Mouse (Mus musculus) ovary, postnatal 10 days (tissue): ENCODE data around the gene Gpr179.
"Not testable (repeated sequence)": the region's sequence is repeated elsewhere in the genome, so short reads cannot be mapped to it uniquely, and the experiment has no call there.

Source experiments
- DNase-seq: peaks from one replicate; pipeline ENCODE4 v3.0.0; 2022; ENCODE audit warnings: low spot score

Gpr179 gene

GRCm38 (mm10) chr11:97321197-97321596, 30.7 kb downstream of the Gpr179 start:
- DNase-seq: no peak

- peak; percentile 95 for DNase-seq
Observed at GRCm38 (mm10) chr11:97315504-97316503, 36.1 kb downstream of the Gpr179 start, which contains the start of gene Mrpl45. Gene Mrpl45 (plus strand): TSS chr11:97315716.

GRCm38 (mm10) chr11:97314751-97315503, 37.0 kb downstream of the Gpr179 start:
- no peak for DNase-seq

GRCm38 (mm10) chr11:97314110-97314509, 37.8 kb downstream of the Gpr179 start:
- DNase-seq: no peak

GRCm38 (mm10) chr11:97312871-97313270, 39.0 kb downstream of the Gpr179 start:
- DNase-seq: not testable (repeated sequence)

GRCm38 (mm10) chr11:97310895-97311631, 40.8 kb downstream of the Gpr179 start:
- peak; percentile 12 for DNase-seq

- DNase-seq: peak; percentile 27
Observed at GRCm38 (mm10) chr11:97309911-97310571, 41.8 kb downstream of the Gpr179 start.

GRCm38 (mm10) chr11:97309451-97309836, 42.4 kb downstream of the Gpr179 start:
- peak; percentile 34 for DNase-seq

- no peak for DNase-seq
Observed at GRCm38 (mm10) chr11:97308806-97309450, 42.9 kb downstream of the Gpr179 start.

GRCm38 (mm10) chr11:97307294-97308069, 44.4 kb downstream of the Gpr179 start:
- no peak for DNase-seq

- DNase-seq: no peak
Observed at GRCm38 (mm10) chr11:97304631-97305030, 47.2 kb downstream of the Gpr179 start.

- no peak for DNase-seq
Observed at GRCm38 (mm10) chr11:97302231-97302781, 49.6 kb downstream of the Gpr179 start.

GRCm38 (mm10) chr11:97301406-97301805, 50.5 kb downstream of the Gpr179 start:
- DNase-seq: no peak

GRCm38 (mm10) chr11:97299939-97300338, 51.9 kb downstream of the Gpr179 start:
- DNase-seq: no peak

GRCm38 (mm10) chr11:97296542-97296941, 55.3 kb downstream of the Gpr179 start:
- DNase-seq: no peak

- DNase-seq: no peak
Observed at GRCm38 (mm10) chr11:97292731-97293130, 59.1 kb downstream of the Gpr179 start.

GRCm38 (mm10) chr11:97289276-97290230, 62.3 kb downstream of the Gpr179 start:
- DNase-seq: no peak

GRCm38 (mm10) chr11:97287643-97288042, 64.2 kb downstream of the Gpr179 start:
- no peak for DNase-seq

GRCm38 (mm10) chr11:97286973-97287372, 64.9 kb downstream of the Gpr179 start:
- no peak for DNase-seq
